Mouse (Mus musculus) midbrain, embryonic 15.5 days (tissue): Measurements from ENCODE around the gene 4930539E08Rik. TPM values are rescaled to one million over a fixed set of nuclear protein-coding genes. Genes with fewer than 3 reads are reported as not detected.

Experiments used
- ATAC-seq: fragments of 200-750 bp; cut with Nextera tagmentation; replicated peaks from 2 replicates; pipeline ENCODE4 v1.8.0; 2017; ENCODE audit warnings: moderate TSS enrichment
- H3K27ac ChIP-seq: fragments of 300-500 bp; sonication (generic); 2 replicates; pipeline ENCODE4 v1.5.1; 2015; ENCODE audit warnings: mild to moderate bottlenecking, inconsistent platforms
- H3K27me3 ChIP-seq: fragments of 300-500 bp; sonication (generic); replicated peaks from 2 replicates; pipeline ENCODE4 v1.6.1; 2015; ENCODE audit warnings: inconsistent platforms
- H3K36me3 ChIP-seq: fragments of 300-500 bp; sonication (generic); replicated peaks from 2 replicates; pipeline ENCODE4 v1.6.1; 2015; ENCODE audit warnings: inconsistent platforms
- H3K4me1 ChIP-seq: fragments of 300-500 bp; sonication (generic); 2 replicates; pipeline ENCODE4 v1.6.1; 2015; ENCODE audit warnings: inconsistent platforms
- H3K4me2 ChIP-seq: fragments of 300-500 bp; sonication (generic); 2 replicates; pipeline ENCODE4 v1.6.1; 2015; ENCODE audit warnings: inconsistent platforms, mild to moderate bottlenecking, moderate library complexity
- H3K4me3 ChIP-seq: fragments of 300-500 bp; sonication (generic); 2 replicates; pipeline ENCODE4 v1.5.1; 2015; ENCODE audit warnings: mild to moderate bottlenecking, inconsistent platforms
- H3K9ac ChIP-seq: fragments of 300-500 bp; sonication (generic); 2 replicates; pipeline ENCODE4 v1.6.1; 2015; ENCODE audit warnings: mild to moderate bottlenecking, inconsistent platforms
- H3K9me3 ChIP-seq: fragments of 300-500 bp; sonication (generic); 2 replicates; pipeline ENCODE4 v1.6.1; 2016; ENCODE audit warnings: inconsistent platforms
- WGBS: fragments of 180-500 bp; shearing (Covaris S2); methylation state at CpG from one replicate; pipeline ENCODE4 v1.1.7; 2015; ENCODE audit warnings: mixed read lengths; 5-methylcytosine and 5-hydroxymethylcytosine counted together
- polyA plus RNA-seq: library from polyadenylated mRNA; unstranded; fragments of >200 nt; fragmentation: Nextera tagmentation; extraction: Ambion mirVana; gene quantifications from 2 replicates; pipeline ENCODE4 v1.2.1, GENCODE M21; 2015

Gene 4930539E08Rik
- polyA plus RNA-seq, 1 experiment from 2014 or later: 2.5 TPM

GRCm38 (mm10) chr17:28942101-28942500 is 27.0 kb upstream of the 4930539E08Rik start:
- no peak for ATAC-seq
- Histone ChIP-seq H3K27me3 (no peaks in the 10 kb centered on the region), H3K4me2 (no peak overlapping the region), H3K4me1 (no peaks in the 10 kb centered on the region), H3K9me3 (no peaks in the 10 kb centered on the region), H3K36me3 (no peaks in the 10 kb centered on the region), H3K4me3 (no peak overlapping the region), H3K9ac (no peak overlapping the region), H3K27ac (no peak overlapping the region)
- 87% methylated on average over 10 of the region's 11 CpGs for WGBS

GRCm38 (mm10) chr17:28940776-28941555 is 25.8 kb upstream of the 4930539E08Rik start:
- no peak for ATAC-seq
- 88% methylated on average over 25 of the region's 25 CpGs for WGBS

GRCm38 (mm10) chr17:28936622-28937345 is 21.7 kb upstream of the 4930539E08Rik start:
- H3K27me3 ChIP-seq: no peaks in the 10 kb centered on the region
- WGBS: 84% methylated on average over 10 of the region's 10 CpGs
- ATAC-seq: no peak
- H3K4me3 ChIP-seq: no peak overlapping the region
- H3K4me1 ChIP-seq: no peaks in the 10 kb centered on the region
- H3K9me3 ChIP-seq: no peaks in the 10 kb centered on the region
- H3K36me3 ChIP-seq: no peaks in the 10 kb centered on the region
- H3K27ac ChIP-seq: no peak overlapping the region
- no peak overlapping the region for H3K4me2 ChIP-seq
- no peak overlapping the region for H3K9ac ChIP-seq

More at GRCm38 (mm10) chr17:28940776-28941555, 25.8 kb upstream of the 4930539E08Rik start:
- H3K36me3 ChIP-seq: no peaks in the 10 kb centered on the region
- no peak overlapping the region for H3K27ac ChIP-seq
- H3K4me2 ChIP-seq: no peak overlapping the region
- no peaks in the 10 kb centered on the region for H3K4me1 ChIP-seq
- no peak overlapping the region for H3K9ac ChIP-seq
- no peaks in the 10 kb centered on the region for H3K9me3 ChIP-seq
- H3K4me3 ChIP-seq: no peak overlapping the region
- H3K27me3 ChIP-seq: no peaks in the 10 kb centered on the region

GRCm38 (mm10) chr17:28936133-28936532 is 21.0 kb upstream of the 4930539E08Rik start:
- no peaks in the 10 kb centered on the region for H3K9me3 ChIP-seq
- H3K4me2 ChIP-seq: no peak overlapping the region
- WGBS: 86% methylated on average over 7 of the region's 7 CpGs
- no peaks in the 10 kb centered on the region for H3K27me3 ChIP-seq
- H3K9ac ChIP-seq: no peak overlapping the region
- no peaks in the 10 kb centered on the region for H3K36me3 ChIP-seq
- no peak overlapping the region for H3K27ac ChIP-seq
- no peak for ATAC-seq
- no peak overlapping the region for H3K4me3 ChIP-seq
- H3K4me1 ChIP-seq: no peaks in the 10 kb centered on the region

- no peaks in the 10 kb centered on the region for H3K9me3 ChIP-seq
- no peaks in the 10 kb centered on the region for H3K36me3 ChIP-seq
- no peak overlapping the region for H3K9ac ChIP-seq
- WGBS: 82% methylated on average over 19 of the region's 19 CpGs
- peaks cover 8% of the 10 kb centered on the region for H3K4me1 ChIP-seq
- no peak overlapping the region for H3K27ac ChIP-seq
- no peak overlapping the region for H3K4me2 ChIP-seq
- no peaks in the 10 kb centered on the region for H3K27me3 ChIP-seq
- H3K4me3 ChIP-seq: no peak overlapping the region
- no peak for ATAC-seq
These were observed 19.2 kb upstream of the 4930539E08Rik start for GRCm38 (mm10) chr17:28934120-28934916.

- Histone ChIP-seq H3K4me3 (no peak overlapping the region), H3K27ac (no peak overlapping the region), H3K36me3 (no peaks in the 10 kb centered on the region), H3K4me1 (peaks cover 8% of the 10 kb centered on the region), H3K4me2 (no peak overlapping the region), H3K9ac (no peak overlapping the region), H3K27me3 (no peaks in the 10 kb centered on the region), H3K9me3 (no peaks in the 10 kb centered on the region)
- no peak for ATAC-seq
- 81% methylated on average over 4 of the region's 4 CpGs for WGBS
These were observed 17.1 kb upstream of the 4930539E08Rik start for GRCm38 (mm10) chr17:28932274-28932673.

- Histone ChIP-seq H3K4me1 (peaks cover 8% of the 10 kb centered on the region), H3K9me3 (no peaks in the 10 kb centered on the region), H3K4me3 (no peak overlapping the region), H3K36me3 (no peaks in the 10 kb centered on the region), H3K27ac (no peak overlapping the region), H3K27me3 (no peaks in the 10 kb centered on the region), H3K4me2 (no peak overlapping the region), H3K9ac (no peak overlapping the region)
- WGBS: 91% methylated on average over 18 of the region's 18 CpGs
- no peak for ATAC-seq
These were observed 16.5 kb upstream of the 4930539E08Rik start for GRCm38 (mm10) chr17:28931436-28932211.

- Histone ChIP-seq H3K9me3 (no peaks in the 10 kb centered on the region), H3K4me3 (no peak overlapping the region), H3K4me2 (no peak overlapping the region), H3K4me1 (peaks cover 8% of the 10 kb centered on the region), H3K9ac (no peak overlapping the region), H3K27me3 (no peaks in the 10 kb centered on the region), H3K36me3 (no peaks in the 10 kb centered on the region), H3K27ac (peak overlapping the region; percentile 49; the same call in 1 of the 2 replicates)
- 38% methylated on average over 14 of the region's 14 CpGs for WGBS
- 0 out of 2 replicates have a peak, but pooled peaks have one; percentile 20 for ATAC-seq
These were observed 15.4 kb upstream of the 4930539E08Rik start for GRCm38 (mm10) chr17:28930392-28931074.

GRCm38 (mm10) chr17:28929369-28929768 is 14.2 kb upstream of the 4930539E08Rik start:
- Histone ChIP-seq H3K27me3 (no peaks in the 10 kb centered on the region), H3K36me3 (no peaks in the 10 kb centered on the region), H3K4me2 (no peak overlapping the region), H3K4me3 (no peak overlapping the region), H3K27ac (no peak overlapping the region), H3K9me3 (no peaks in the 10 kb centered on the region), H3K4me1 (peaks cover 8% of the 10 kb centered on the region), H3K9ac (no peak overlapping the region)
- no peak for ATAC-seq
- WGBS: 96% methylated on average over 4 of the region's 4 CpGs

- Histone ChIP-seq H3K4me1 (peaks cover 8% of the 10 kb centered on the region), H3K27ac (no peak overlapping the region), H3K9ac (no peak overlapping the region), H3K36me3 (no peaks in the 10 kb centered on the region), H3K9me3 (no peaks in the 10 kb centered on the region), H3K27me3 (no peaks in the 10 kb centered on the region), H3K4me3 (no peak overlapping the region), H3K4me2 (no peak overlapping the region)
- WGBS: 89% methylated on average over 9 of the region's 9 CpGs
- ATAC-seq: no peak
These were observed 12.9 kb upstream of the 4930539E08Rik start for GRCm38 (mm10) chr17:28928004-28928403.

- H3K27ac ChIP-seq: no peak overlapping the region
- peaks cover 8% of the 10 kb centered on the region for H3K4me1 ChIP-seq
- H3K9ac ChIP-seq: no peak overlapping the region
- H3K9me3 ChIP-seq: no peaks in the 10 kb centered on the region
- H3K4me3 ChIP-seq: no peak overlapping the region
- no peak for ATAC-seq
- H3K27me3 ChIP-seq: no peaks in the 10 kb centered on the region
- no peak overlapping the region for H3K4me2 ChIP-seq
- WGBS: 43% methylated on average over 15 of the region's 15 CpGs
- no peaks in the 10 kb centered on the region for H3K36me3 ChIP-seq
These were observed 11.9 kb upstream of the 4930539E08Rik start for GRCm38 (mm10) chr17:28926866-28927635.
